Mouse (Mus musculus): Measurements from ENCODE around the gene Spp1.

GRCm38 (mm10) chr5:104436406-104437076 lies 1.6 kb downstream of the Spp1 start:
- no peak for TF ChIP-seq RCOR1 (IDR thresholded peaks at IDR 0.05; ENCODE audit: low read depth, low read length)
- no peak for TF ChIP-seq CTCF (IDR thresholded peaks at IDR 0.05 in 2 of 3, conservative IDR thresholded peaks at IDR 0.05 in 1 of 3; ENCODE audit: control insufficient read depth in 1 of 3, insufficient read depth in 1 of 3, low read depth in 2 of 3, low read length in 3 of 3, poor library complexity in 1 of 3, severe bottlenecking in 1 of 3)
